Mouse (Mus musculus): ENCODE measurements around the gene Phf19.

- TF ChIP-seq ZNF384 (IDR thresholded peaks at IDR 0.05; ENCODE audit: low read depth, low read length) (no peak), CHD2 (IDR thresholded peaks at IDR 0.05; ENCODE audit: low read depth, low read length) (no peak), ZC3H11A (IDR thresholded peaks at IDR 0.05; ENCODE audit: borderline replicate concordance, low read depth, low read length) (no peak), HCFC1 (IDR thresholded peaks at IDR 0.05; ENCODE audit: borderline replicate concordance, insufficient read depth, low read length) (no peak)
Measured at GRCm38 (mm10) chr2:34957405-34957804, 43.6 kb upstream of the Phf19 start.

All from ES-E14 (cell line).